Mouse (Mus musculus): ENCODE measurements at regions not wholly inside any gene's neighbourhood (a gene's known extent, or its start where the extent isn't known, plus 50 kb on each side); places are given as distances from the start of the nearest gene placed in this dataset.

GRCm38 (mm10) chr8:65208791-65209190, 79.4 kb upstream of the BC030870 start:
- no peak for DNase-seq (ENCODE audit: low spot score)

GRCm38 (mm10) chr8:65206202-65206601, 76.8 kb upstream of the BC030870 start:
- DNase-seq (ENCODE audit: low spot score) = no peak

- DNase-seq (ENCODE audit: low spot score) = no peak
These were observed 65.3 kb upstream of the BC030870 start for GRCm38 (mm10) chr8:65194656-65195055.

GRCm38 (mm10) chr8:65194231-65194630, 64.9 kb upstream of the BC030870 start:
- no peak for DNase-seq (ENCODE audit: low spot score)

GRCm38 (mm10) chr8:65182346-65182745, 53.0 kb upstream of the BC030870 start:
- peak; percentile 58 for DNase-seq (ENCODE audit: low spot score)

GRCm38 (mm10) chr8:65180447-65180846, 51.1 kb upstream of the BC030870 start:
- DNase-seq (ENCODE audit: low spot score) = peak; percentile 61
